ENCODE assay signal across 8 mouse cellular contexts in the genomic region with DNA sequence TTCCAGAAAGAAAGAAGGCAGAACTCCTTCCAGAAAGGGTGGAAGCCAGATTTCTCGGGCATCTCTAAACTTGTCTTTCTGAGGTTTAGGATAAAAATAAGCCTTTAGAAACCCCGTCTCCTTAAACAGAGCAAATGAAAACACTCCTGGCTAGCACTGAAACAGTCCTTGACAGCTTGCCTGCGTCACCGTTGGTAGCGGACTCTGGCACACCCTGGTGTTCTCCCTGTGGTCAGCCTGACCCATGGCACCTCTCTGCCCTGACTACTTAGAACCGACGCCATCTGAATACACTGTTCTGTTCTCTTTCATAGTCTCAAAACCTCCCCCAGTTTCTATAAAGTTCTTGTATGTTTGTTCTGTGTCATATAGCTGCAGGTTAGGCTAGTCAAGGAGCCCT. TPM values are rescaled to one million over a fixed set of nuclear protein-coding genes. Genes with fewer than 3 reads are reported as not detected.
DNase-seq lines count a peak whose midpoint lies in the region; ATAC-seq and TF ChIP-seq lines count a peak whose summit lies in the region.

No protein-coding gene starts in this region.

- H3K27me3 ChIP-seq in G1E (ENCODE audit: insufficient read depth, low read length), result no peaks in the 10 kb centered on the region
- no peaks in the 10 kb centered on the region for H3K27me3 ChIP-seq in kidney, embryonic 15.5 days
- H3K27me3 ChIP-seq in small intestine, adult 2 months (ENCODE audit: control insufficient read depth, insufficient read depth, low read length), result no peaks in the 10 kb centered on the region

- no peak overlapping the region for H3K9ac ChIP-seq in kidney, embryonic 15.5 days

- TF ChIP-seq CTCF in G1E (IDR thresholded peaks at IDR 0.05; ENCODE audit: low read depth, low read length), result no peak
- TF ChIP-seq CTCF in cortical plate, adult 2 months (IDR thresholded peaks at IDR 0.05; ENCODE audit: extremely low read depth, insufficient read depth, low read length), result no peak
- no peak for TF ChIP-seq CTCF in small intestine, adult 2 months (IDR thresholded peaks at IDR 0.05; ENCODE audit: extremely low read depth, insufficient read length, insufficient replicate concordance, low read depth, low read length)

- WGBS in kidney, embryonic 15.5 days, result 38% methylated on average over 7 of the region's 7 CpGs
- 26% methylated on average over 7 of the region's 7 CpGs for WGBS in small intestine, adult 2 months

- H3K9me3 ChIP-seq in G1E (replicated peaks), result no peaks in the 10 kb centered on the region
- no peaks in the 10 kb centered on the region for H3K9me3 ChIP-seq in kidney, embryonic 15.5 days (replicated peaks)

- H3K4me2 ChIP-seq in kidney, embryonic 15.5 days, result no peak overlapping the region

- TF ChIP-seq POLR2A in cortical plate, adult 2 months (IDR thresholded peaks at IDR 0.05; ENCODE audit: extremely low read depth, insufficient read depth, low read length), result no peak
- no peak for TF ChIP-seq POLR2A in small intestine, adult 2 months (IDR thresholded peaks at IDR 0.05; ENCODE audit: low read depth, low read length)

- peak; percentile 50 for DNase-seq in kidney, adult 9 months
- DNase-seq in kidney, postnatal 14 days, result no peak
- DNase-seq in G1E (ENCODE audit: low spot score), result no peak
- DNase-seq in retina, embryonic 14.5 days (ENCODE audit: low spot score), result no peak
- no peak for DNase-seq in cerebellum, adult 11-12 months

- peak overlapping the region; percentile 54 for H3K27ac ChIP-seq in cortical plate, adult 2 months (ENCODE audit: insufficient read depth, low read length)
- H3K27ac ChIP-seq in kidney, embryonic 15.5 days, result peak overlapping the region; percentile 34
- peak overlapping the region; percentile 47 for H3K27ac ChIP-seq in small intestine, adult 2 months (ENCODE audit: insufficient read depth, low read depth, low read length)

- peaks cover 54% of the 10 kb centered on the region for H3K36me3 ChIP-seq in G1E (replicated peaks)
- peaks cover 13% of the 10 kb centered on the region for H3K36me3 ChIP-seq in kidney, embryonic 15.5 days
- peaks cover 6% of the 10 kb centered on the region for H3K36me3 ChIP-seq in small intestine, adult 2 months (ENCODE audit: control insufficient read depth, insufficient read depth, low read length)

- H3K4me3 ChIP-seq in G1E (ENCODE audit: low read depth, low read length), result peak overlapping the region; percentile 48; the same call in 1 of the 2 replicates
- H3K4me3 ChIP-seq in cortical plate, adult 2 months (ENCODE audit: insufficient read depth, low read length), result no peak overlapping the region
- H3K4me3 ChIP-seq in kidney, embryonic 15.5 days (replicated peaks), result no peak overlapping the region
- H3K4me3 ChIP-seq in small intestine, adult 2 months (ENCODE audit: low read depth, low read length), result no peak overlapping the region

- ATAC-seq in G1E (ENCODE audit: extremely low read depth, insufficient number of reproducible peaks, low FRiP score, poor library complexity, severe bottlenecking), result no peak
- ATAC-seq in kidney, embryonic 15.5 days (replicated peaks; ENCODE audit: low FRiP score), result peak; percentile 59

- H3K4me1 ChIP-seq in G1E (ENCODE audit: insufficient read depth, low read depth, low read length), result peaks cover 53% of the 10 kb centered on the region
- peaks cover 12% of the 10 kb centered on the region for H3K4me1 ChIP-seq in cortical plate, adult 2 months (ENCODE audit: control insufficient read depth, insufficient read depth, low read length)
- peaks cover 22% of the 10 kb centered on the region for H3K4me1 ChIP-seq in kidney, embryonic 15.5 days
- H3K4me1 ChIP-seq in small intestine, adult 2 months (ENCODE audit: control insufficient read depth, insufficient read depth, insufficient read length, low read length), result peaks cover 6% of the 10 kb centered on the region; the same call in 1 of the 2 replicates

RNA-seq across cellular contexts. Expression of a gene that starts 17.7 kb away (rescaled TPM):
- total RNA-seq in G1E (2014; fragmentation: Nextera tagmentation), result 31.8 and 32.6 TPM in 2 replicates
- 47.5 and 50.0 TPM in 2 replicates for total RNA-seq in G1E (2017)
- 6.5 and 7.1 TPM in 2 replicates for polyA plus RNA-seq in G1E (2012)
- polyA plus RNA-seq in cortical plate, adult 2 months (2012; rRNA removed), result 63.7 and 66.4 TPM in 2 replicates
- polyA plus RNA-seq in kidney, embryonic 15.5 days (2015; fragmentation: Nextera tagmentation; extraction: Ambion mirVana), result 9.1 and 9.7 TPM in 2 replicates
- 7.9 and 8.4 TPM in 2 replicates for polyA plus RNA-seq in small intestine, adult 2 months (2012; rRNA removed)

RNA-seq across cellular contexts. Expression of a gene that starts 53.9 kb away (rescaled TPM):
- total RNA-seq in G1E (2014; fragmentation: Nextera tagmentation) (97.6 and 119 TPM in 2 replicates), G1E (2017) (90.7 and 101 TPM in 2 replicates)
- 19.8 and 34.0 TPM in 2 replicates for polyA plus RNA-seq in G1E (2012)
- polyA plus RNA-seq in cortical plate, adult 2 months (2012; rRNA removed), result 22.4 and 26.0 TPM in 2 replicates
- 54.1 and 55.1 TPM in 2 replicates for polyA plus RNA-seq in kidney, embryonic 15.5 days (2015; fragmentation: Nextera tagmentation; extraction: Ambion mirVana)
- 6.7 and 6.9 TPM in 2 replicates for polyA plus RNA-seq in small intestine, adult 2 months (2012; rRNA removed)
